Mouse (Mus musculus) adrenal gland, adult 18-20 months (tissue): ENCODE results near the gene Pnpo. TPM values are rescaled to one million over a fixed set of nuclear protein-coding genes. Genes with fewer than 3 reads are reported as not detected.

Source experiments
- DNase-seq, 2 experiments: peaks; one replicate each; pipeline ENCODE4 v3.0.0; 2021 to 2022; ENCODE audit warnings: low spot score in 2 of 2
- long read RNA-seq, 2 experiments: library from polyadenylated mRNA; stranded (forward); transcript quantifications; one replicate each; pipeline ENCODE4 v2.0.0; 2021
- total RNA-seq, 2 experiments: library from RNA; stranded (reverse); gene quantifications; 1 replicate in 1 of 2; 2 replicates in 1 of 2; pipeline ENCODE4 v1.2.3; 2021

Gene Pnpo
- 10 to 100 TPM; 28.4 to 36.6 TPM for total RNA-seq
- long read RNA-seq, experiment 1, transcript Pnpo-201 (7 exons, 1,994 nt), result major isoform, 30 of 34 reads
- long read RNA-seq, experiment 1, partial matches to known transcripts, result 0 of 34 reads
- long read RNA-seq, experiment 1, other reads (novel, unspliced or antisense), result 3 of 34 reads
- long read RNA-seq, experiment 2, transcript Pnpo-201 (7 exons, 1,994 nt), result major isoform, 86 of 102 reads
- long read RNA-seq, experiment 2, partial matches to known transcripts, result 14 of 102 reads
- long read RNA-seq, experiment 2, other reads (novel, unspliced or antisense), result 2 of 102 reads

- peak; percentile 78 to 79 for DNase-seq
Measured at GRCm38 (mm10) chr11:96943746-96944304, at the start of gene Pnpo. Pnpo (minus strand) TSS chr11:96943986.

GRCm38 (mm10) chr11:96992722-96993311 lies 49.0 kb upstream of the Pnpo start:
- no peak for DNase-seq

- DNase-seq, result no peak
Measured at GRCm38 (mm10) chr11:96991501-96991900, 47.7 kb upstream of the Pnpo start.

- DNase-seq, result no peak
Measured at GRCm38 (mm10) chr11:96987873-96988655, 44.3 kb upstream of the Pnpo start.

GRCm38 (mm10) chr11:96986463-96986862 lies 42.7 kb upstream of the Pnpo start:
- DNase-seq, result no peak

GRCm38 (mm10) chr11:96984903-96985302 lies 41.1 kb upstream of the Pnpo start:
- DNase-seq, result no peak

GRCm38 (mm10) chr11:96982859-96983258 lies 39.1 kb upstream of the Pnpo start, which contains the start of gene Sp2:
Sp2 (minus strand) TSS chr11:96982959.
- DNase-seq, result no peak

GRCm38 (mm10) chr11:96982355-96982754 lies 38.6 kb upstream of the Pnpo start:
- DNase-seq, result peak; percentile 79 to 81

GRCm38 (mm10) chr11:96981461-96981860 lies 37.7 kb upstream of the Pnpo start:
- DNase-seq, result no peak

- DNase-seq, result no peak
Measured at GRCm38 (mm10) chr11:96980021-96980420, 36.2 kb upstream of the Pnpo start.

GRCm38 (mm10) chr11:96979329-96979728 lies 35.5 kb upstream of the Pnpo start:
- DNase-seq, result no peak

GRCm38 (mm10) chr11:96978401-96979246 lies 34.8 kb upstream of the Pnpo start:
- DNase-seq, result no peak

GRCm38 (mm10) chr11:96977606-96978400 lies 34.0 kb upstream of the Pnpo start:
- peak; percentile 92 to 93 for DNase-seq

- peak; percentile 89 to 90 for DNase-seq
Measured at GRCm38 (mm10) chr11:96976911-96977591, 33.3 kb upstream of the Pnpo start.

- DNase-seq, result no peak
Measured at GRCm38 (mm10) chr11:96976379-96976687, 32.5 kb upstream of the Pnpo start.

GRCm38 (mm10) chr11:96975511-96976378 lies 32.0 kb upstream of the Pnpo start:
- DNase-seq, result no peak

GRCm38 (mm10) chr11:96974813-96975212 lies 31.0 kb upstream of the Pnpo start:
- no peak for DNase-seq

- DNase-seq, result no peak
Measured at GRCm38 (mm10) chr11:96973426-96973964, 29.7 kb upstream of the Pnpo start.
